Mouse (Mus musculus) spleen, postnatal 36 days (tissue): ENCODE measurements around the gene Rnf222.

ENCODE experiments used
- DNase-seq, 2 experiments: peaks; one replicate each; pipeline ENCODE4 v3.0.0; 2022; ENCODE audit warnings: low spot score in 2 of 2, mixed read lengths in 1 of 2

Gene Rnf222

DNA sequence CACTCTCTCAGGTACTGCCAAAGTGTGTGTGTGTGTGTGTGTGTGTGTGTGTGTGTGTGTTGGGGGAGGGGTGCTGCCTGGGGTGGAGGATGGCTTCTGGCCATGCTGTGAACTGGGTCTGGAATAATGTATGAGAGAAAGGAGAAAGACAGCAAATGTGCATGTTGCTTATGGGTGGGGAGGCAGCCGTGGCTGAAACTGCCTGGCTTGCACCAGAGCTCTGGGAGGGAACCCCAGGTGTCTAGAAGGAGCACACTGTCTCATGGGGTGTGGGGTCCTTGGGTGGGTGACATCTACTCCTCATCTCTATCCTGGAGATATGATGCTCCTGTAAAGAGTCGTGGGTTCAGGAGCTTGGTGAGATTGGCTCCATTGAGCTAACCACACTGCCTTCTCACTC, 300 bp downstream of the Rnf222 start:
- DNase-seq: no peak

DNA sequence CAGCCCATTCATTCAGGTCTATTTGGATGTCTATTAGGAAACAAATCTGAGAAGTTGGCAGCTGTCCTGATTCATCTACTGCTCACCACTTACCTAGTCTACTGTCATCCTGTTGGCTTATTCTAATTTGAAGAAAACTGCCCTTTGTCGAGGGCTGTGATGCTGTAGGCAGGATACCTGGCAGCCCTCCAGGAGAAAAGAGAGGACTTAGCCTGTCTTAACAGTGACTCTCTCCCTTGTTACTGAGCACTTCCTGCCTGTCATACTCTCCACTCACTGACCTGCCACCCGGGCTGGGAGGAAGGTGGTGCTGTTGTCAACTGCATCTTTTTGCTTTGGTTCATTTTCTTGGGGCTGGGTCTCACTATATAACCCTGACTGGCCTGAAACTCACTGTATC, 2.3 kb downstream of the Rnf222 start:
- no peak for DNase-seq

DNA sequence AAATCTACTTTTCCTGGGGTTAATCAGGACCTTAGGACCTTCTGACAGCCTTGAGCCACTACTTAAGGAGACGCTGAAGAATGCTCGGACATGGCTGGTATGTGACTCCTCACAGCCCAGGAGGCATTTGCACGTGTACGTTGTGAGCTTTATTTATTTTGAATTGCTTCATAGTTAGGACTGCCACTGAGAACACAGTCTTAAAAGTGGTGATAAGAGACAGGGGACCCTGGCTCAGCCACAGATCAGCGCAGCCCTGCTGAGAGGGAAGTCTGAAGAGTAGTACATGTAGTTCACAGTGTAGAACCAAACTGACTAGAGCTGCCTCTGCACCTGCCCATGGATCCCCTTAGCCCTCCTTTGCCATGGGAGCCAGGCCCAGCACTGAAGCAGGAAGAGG, 3.5 kb downstream of the Rnf222 start:
- DNase-seq: no peak

DNA sequence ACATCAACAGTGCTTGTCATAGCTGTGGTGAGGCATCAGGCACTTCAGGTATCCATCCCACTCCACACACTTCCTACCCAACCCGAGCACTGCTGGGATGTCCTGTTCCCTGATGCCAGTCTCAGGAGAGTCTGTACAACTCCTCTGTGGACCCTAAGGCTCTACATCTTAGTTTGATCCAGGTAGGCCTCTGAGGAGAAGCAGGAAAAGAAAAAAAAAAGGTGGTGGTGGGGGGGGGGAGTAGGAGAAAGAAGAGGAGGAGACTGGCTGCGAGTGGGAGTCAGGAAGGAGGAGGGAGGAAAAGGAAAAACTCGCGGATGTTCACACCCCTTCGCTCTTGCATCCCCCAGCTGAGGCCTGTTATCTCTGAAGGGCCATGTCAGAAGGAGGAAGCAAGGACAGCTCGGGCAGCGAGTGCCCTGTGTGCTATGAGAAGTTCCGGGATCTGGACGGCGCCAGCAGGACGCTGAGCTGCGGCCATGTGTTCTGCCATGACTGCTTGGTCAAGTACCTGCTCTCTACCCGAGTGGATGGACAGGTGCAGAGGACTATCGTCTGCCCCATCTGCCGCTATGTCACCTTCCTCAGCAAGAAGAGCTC, 4.0 kb downstream of the Rnf222 start:
- no peak for DNase-seq

DNA sequence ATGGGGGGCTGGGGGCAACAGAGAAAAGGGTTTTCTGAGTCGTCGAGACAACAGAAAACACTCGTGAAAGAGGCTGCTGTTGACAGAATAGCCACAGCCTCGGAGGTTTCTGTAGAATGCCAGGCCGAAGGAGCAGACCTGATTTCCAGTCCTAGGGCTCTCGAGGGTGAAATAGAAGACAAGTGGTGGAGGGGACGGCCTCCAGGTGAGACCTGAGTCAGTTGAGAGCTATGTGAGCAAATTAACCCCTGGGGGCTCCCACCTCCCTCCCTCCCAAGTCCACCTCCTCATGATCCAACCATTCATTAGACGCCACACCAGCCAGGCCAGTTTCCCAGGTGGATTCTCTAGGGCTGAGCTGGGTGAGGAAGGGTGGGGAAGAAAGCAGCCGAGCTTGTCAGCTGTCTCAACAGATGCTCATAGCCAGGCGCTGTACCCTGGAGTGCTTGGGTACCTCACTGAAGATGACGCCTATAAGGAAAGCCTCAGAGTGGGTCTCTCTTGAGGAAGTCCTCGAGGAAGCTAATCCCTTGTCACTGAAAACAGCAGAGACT, 5.6 kb downstream of the Rnf222 start:
- DNase-seq: no peak

DNA sequence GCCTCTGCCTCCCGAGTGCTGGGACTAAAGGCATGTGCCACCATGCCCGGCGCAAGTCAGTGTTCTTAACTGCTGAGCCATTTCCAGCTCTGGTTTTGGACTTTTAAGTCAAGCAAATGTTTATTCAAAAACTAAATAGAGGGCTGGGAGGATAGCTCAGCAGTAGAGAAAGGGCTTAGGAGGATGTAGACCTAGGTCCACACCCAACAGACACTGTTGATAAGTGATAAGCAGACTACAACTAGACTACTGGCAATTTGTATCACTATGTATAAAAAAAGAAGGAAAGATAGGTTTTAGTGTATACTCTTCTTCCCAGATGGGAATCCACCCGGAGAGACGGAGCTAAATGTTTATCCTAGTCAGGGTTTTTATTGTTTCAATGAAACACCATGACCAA, 7.9 kb downstream of the Rnf222 start:
- DNase-seq: no peak

DNA sequence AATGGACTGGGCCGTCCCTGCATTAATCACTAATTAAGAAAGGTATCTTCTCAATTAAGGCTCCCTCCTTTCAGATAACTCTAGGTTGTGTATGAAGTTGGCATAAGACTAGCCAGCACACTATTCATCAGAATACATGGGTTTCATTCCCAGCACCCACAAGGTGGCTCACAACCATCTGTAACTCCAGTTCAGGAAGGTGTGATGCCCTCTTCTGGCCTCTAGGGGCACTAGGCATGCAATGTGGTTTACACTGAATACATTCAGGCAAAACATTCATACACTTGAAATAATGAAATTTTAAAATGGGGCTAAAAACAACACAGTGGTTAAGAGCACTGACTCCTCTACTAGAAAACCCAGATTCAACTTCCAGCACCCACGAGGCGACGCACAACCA, 8.8 kb downstream of the Rnf222 start:
- peak; percentile 50 to 64 for DNase-seq

DNA sequence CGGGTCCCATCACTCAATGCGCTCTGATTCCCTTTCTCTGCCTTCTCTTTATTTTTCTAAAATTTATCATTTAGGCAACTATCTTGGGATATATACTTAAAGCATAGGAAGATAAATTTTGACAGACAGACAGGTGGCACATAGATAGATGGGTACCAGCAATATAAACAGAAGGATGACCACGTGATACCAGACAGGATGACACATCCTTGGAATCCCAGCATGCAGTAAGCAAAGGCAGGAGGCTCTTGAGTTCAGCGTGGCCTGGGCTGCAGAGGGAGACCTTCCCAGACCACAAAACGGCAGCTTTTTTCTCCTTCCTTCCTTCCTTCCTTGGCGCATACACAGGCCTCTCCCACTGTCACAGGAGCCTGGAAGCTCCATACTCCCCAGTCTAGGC, 9.5 kb downstream of the Rnf222 start:
- DNase-seq: no peak

DNA sequence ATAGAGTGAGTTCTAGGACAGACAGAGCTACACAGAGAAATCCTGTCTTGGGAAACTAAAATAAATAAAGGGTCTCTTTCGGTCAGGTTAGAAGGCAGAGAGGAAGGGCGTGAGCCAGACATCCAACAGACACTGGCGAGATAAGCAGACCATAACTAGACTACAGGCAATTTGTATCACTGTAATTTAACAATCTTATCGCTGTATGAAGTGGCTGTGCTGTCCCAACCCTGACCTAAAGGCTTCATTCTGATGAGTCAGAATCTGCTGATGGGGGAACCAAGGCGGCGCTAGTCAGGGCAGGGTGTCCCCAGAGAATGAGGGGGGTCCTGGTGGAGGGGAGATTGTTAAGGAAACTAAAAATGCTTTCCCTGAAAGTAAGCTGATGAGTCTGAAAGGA, 10.4 kb downstream of the Rnf222 start:
- DNase-seq: no peak

DNA sequence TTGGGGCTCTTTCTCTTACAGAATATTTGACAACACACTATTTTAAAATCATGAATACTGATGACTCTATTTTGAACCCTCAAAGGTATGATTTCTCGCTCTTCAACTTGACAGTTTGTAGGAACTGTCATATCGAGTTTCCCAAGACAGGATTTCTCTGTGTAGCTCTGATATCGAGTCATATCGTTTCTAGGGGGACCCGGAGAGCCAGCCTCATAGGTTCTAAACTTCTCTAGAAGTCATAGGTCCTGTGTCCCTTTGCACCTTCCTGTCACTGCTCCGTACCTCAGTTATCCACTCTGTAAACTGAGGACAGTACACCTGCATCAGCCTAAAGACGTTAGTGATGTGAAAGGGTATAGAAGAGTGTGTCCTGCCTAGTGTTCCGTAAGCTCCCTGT, 11.5 kb downstream of the Rnf222 start:
- no peak for DNase-seq

DNA sequence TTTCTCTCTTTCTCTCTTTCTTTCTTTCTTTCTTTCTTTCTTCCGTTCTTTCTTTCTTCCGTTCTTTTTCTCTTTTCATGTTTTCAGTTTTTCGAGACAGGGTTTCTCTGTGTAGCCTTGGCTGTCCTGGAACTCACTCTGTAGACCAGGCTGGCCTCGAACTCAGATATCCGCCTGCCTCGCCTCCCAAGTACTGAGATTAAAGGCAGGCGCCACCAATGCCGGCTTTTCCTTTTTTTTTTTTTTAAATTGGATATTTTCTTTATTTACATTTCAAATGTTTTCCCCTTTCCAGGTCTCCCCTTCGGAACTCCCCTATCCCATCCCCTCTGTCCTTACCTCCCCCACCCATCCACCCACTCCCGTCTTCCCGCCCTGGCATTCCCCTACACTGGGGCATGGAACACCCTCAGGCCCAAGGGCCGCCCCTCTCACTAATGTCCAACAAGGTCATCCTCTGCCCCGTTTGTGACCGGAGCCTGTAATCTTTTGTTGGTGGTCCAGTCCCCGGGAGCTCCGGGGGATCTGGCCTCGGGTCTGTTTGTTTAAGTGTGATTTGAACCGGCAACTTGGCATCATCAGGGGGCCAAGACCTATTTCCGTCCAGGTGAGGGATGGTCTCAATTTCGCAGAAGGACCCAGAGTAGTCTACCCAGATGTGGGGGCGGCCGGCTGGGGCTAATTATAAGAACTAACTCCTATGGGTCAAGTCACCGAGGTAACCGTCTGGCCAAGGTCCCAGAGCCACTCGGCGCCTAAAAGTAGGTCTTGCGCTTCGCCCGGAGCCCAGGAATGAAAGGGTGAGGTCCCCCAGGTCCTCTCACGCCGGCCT, 12.4 kb downstream of the Rnf222 start:
- no peak for DNase-seq

DNA sequence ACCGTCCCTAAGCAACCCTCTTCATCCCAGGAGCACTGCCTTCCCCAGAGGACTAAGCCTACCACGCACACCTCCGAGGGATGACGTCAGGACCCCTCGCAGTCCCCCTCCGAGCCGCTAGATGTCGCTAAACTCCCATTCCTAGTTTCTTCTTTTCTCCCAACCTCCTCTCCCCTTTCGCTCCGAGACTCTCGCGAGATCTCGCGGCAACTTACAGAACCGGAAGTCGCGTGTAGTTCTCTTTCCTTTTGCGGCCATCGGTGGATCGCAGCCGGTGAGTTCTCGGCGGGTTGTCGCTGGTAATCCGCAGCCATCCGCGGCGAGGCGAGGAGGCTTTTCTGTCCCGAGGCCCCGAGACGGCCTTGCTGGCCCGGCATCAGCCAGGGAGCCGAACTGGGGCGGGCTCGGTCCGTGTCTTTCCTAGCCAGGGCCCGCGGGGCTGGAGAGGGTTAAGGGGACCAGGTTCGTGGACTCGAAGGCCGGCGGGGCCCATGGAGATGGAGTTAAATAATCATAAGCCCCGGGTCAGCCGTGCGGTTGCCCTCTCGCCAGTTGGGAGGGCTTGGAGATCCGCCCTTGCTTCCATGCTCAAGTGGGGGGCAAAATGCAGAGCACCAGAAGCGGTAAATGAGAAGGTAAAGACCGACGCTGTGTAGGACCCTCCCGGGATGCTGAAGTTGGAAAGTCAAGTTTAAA, 13.1 kb downstream of the Rnf222 start, which contains the start of gene Rpl26:
TSS of gene Rpl26 (plus strand) at position 233 of the 696 bp plus-strand sequence.
- DNase-seq: peak; percentile 96 to 98

DNA sequence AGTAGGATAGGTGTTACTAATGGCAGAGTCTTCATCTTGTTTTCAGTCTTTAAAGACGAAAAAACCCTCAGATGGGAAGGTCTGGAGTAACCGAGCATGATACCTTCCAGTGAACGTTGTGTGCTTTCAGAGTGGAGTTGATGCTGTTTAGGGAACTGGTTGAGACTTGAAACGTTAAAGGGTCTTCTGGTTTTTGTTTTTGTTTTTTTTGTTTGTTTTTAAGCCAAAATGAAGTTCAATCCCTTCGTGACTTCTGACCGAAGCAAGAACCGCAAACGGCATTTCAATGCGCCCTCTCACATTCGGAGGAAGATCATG, 13.7 kb downstream of the Rnf222 start:
- DNase-seq: no peak

DNA sequence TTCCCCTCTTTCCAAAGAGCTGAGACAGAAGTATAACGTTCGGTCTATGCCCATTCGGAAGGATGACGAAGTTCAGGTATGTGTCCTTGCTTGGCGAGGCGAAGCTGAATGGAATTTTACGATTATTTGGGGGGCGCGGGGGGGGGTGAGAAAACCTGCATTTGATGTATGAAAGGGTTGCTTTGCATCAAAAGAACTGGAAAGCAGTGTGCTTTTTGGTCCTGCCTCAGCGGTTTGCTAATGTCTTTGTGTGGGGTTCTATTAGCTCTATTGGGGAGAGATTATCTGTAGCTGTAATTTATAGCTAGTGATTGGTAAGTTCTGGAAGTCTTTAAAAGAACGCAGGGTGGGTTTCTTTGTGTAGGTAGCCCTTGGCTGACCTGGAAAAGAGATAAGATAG, 14.0 kb downstream of the Rnf222 start:
- DNase-seq: no peak

DNA sequence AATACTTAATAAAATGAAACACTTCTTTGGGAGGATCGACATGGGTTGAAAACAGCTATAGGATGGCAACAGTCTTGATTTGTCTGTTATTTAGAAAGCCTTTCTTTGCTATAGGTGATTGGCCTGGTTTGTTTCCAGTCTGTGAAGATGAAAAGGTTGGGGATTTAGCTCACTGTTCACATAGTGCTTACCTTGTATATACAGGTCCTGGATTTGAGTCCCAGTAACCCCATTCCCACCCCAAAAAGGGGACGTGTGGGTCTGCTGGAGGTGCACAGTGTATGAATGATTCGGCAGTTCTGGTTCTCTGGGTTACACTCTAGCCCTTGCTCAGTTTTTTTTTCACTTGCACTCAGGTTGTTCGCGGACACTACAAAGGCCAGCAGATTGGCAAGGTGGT, 14.5 kb downstream of the Rnf222 start:
- DNase-seq: no peak

DNA sequence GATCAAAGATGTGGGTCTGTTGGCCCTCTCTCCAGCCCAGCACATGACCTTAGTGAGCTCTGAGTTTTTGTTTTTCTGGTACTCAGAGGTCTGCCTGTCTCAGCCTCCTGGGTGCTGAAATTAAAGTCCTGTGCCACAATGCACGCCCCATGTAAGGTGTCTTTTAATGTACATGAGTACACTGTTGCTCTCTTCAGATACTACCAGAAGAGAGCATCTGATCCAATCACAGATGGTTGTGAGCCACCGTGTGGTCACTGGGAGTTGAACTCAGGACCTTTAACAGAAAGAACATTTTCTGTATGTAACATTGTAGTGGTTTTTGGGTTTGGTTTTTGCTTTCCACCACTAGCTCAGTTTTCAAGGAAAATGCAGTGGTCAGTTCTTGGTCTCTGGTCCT, 15.4 kb downstream of the Rnf222 start:
- no peak for DNase-seq

DNA sequence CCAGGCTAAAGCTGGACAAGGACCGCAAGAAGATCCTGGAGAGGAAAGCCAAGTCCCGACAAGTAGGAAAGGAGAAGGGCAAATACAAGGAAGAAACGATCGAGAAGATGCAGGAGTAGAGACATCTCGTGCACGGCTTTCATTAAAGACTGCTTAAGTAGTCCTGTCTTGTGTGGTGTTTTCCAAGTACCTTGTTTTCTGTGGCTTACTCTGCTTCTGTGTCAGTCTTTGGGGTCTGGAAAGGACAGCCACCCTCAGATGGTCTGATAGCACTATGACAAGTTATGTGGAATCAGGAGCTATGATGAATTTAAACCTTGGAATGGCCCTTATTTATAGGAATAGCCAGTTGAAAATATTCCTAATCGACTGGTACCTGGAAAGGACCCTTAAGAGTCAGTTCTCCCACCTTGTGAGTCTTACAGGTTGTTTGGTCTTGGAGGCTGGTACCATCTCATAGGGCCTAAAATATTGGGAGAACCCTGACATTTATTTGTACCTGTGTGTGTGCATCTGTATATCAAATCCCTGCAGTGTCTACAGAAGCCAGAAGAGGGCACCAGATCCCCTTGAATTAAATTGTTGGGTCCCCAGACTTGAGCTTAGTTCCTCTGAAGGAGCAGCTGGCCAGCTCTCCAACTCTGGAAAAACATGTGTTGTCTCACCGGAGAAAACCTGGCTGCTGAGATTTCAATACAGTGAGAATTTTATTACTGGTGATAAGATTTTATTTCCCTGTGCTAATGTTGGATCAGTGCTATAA, 16.2 kb downstream of the Rnf222 start:
- DNase-seq: peak; percentile 49 to 63

DNA sequence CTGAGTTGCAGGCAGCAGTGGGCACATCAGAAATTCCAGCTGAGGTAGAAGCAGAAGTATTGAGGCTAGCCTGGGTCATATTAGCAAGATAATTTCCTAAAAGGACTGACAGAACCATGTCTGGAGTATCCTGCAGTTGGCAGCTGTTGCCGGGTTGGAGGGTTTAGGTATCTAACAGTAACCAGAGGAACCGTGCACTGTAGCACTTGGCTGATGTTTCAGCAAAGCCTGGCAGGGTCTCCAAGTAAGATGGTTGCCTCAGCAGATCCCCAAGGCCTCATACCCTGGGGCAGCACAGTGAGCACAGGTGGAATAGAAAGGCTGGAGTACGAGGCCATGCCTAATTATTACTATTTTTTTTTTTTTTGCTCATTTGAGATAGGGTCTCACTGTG, 16.8 kb downstream of the Rnf222 start:
- no peak for DNase-seq

DNA sequence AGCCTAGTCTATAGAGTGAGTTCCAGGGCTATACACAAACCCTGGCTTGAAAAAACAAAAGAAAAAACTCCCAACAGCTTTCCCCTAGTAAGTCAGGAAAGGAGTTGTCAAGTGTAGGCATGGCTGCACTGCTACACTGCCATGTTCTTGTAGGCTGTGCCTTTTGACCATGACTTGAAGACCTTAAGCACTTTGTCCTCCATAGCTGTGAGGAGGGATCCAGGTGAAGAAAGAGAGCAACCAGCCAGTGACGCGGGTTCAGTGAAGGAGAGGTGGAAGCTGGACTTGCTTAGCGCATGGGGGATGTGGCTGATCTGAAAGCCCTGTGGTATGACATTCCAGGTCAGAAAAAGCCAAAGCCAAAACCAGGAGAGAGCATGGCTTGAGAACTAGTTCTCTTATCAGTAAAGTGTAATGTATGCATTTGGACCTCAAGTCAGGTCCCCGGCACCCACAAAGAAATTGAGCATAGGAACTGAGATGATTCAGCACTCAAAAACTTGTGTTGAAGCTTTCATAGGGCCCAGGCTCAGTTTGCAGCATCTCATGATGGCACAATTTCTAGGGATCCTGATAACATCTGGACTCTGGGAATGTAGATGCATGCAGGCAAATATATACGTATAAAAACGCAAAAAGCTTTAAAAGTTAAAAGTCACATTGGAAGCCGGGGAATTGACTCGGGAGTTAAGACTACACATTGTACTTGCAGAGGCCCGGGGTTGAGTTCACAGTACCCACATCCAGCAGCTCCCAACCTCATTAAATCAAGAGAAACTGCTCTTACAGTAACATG, 17.5 kb downstream of the Rnf222 start:
- no peak for DNase-seq

DNA sequence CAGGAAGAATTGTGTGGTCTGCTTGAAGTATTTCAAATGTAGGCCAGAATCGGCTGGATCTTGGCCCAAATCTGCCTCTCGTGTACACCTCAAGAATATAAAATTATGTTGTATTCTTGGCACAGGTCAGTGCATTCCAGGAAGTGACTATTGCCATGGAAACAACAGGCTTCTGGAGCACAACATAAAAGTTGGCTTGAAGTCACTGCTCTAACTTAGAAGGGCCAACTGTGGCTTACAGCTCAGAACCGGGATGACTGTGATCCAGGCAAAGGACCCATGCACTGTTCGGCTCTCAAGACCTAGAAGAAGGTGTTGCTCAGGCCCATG, 18.1 kb downstream of the Rnf222 start:
- DNase-seq: no peak

DNA sequence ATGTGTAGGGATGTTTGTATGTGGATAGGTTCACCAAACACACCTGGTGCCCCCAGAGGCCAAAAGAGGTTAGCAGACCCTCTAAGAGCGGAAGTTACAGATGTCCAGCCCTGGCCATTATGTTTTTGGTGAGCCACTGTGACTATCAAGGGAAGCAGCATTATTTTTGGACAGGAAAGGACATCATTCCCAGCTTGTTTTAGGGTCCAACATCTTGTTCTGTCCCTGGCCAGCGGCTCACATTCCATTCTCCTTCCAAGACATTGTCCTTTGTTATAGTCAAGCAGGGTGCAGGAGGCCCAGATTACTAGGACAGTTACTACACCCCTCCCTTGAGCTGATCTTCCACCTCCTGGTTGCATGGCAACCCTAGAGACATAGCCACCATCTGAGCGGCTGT, 18.9 kb downstream of the Rnf222 start:
- no peak for DNase-seq
